Mouse (Mus musculus): Measurements from ENCODE around the gene Sh2d3c.

Gene Sh2d3c

GRCm38 (mm10) chr2:32720681-32721229 lies at the start of gene Sh2d3c:
Gene Sh2d3c (plus strand): TSS chr2:32721055.
- in situ Hi-C loops (cut with MboI), result no loop called here

- in situ Hi-C loops (cut with MboI), result no loop called here
Observed at GRCm38 (mm10) chr2:32671147-32671546, 49.7 kb upstream of the Sh2d3c start.

GRCm38 (mm10) chr2:32671907-32672595 lies 48.8 kb upstream of the Sh2d3c start:
- in situ Hi-C loops (cut with MboI), result no loop called here

GRCm38 (mm10) chr2:32673176-32673917 lies 47.5 kb upstream of the Sh2d3c start:
- in situ Hi-C loops (cut with MboI), result no loop called here

- in situ Hi-C loops (cut with MboI), result no loop called here
Observed at GRCm38 (mm10) chr2:32676821-32677220, 44.0 kb upstream of the Sh2d3c start.

- in situ Hi-C loops (cut with MboI), result no loop called here
Observed at GRCm38 (mm10) chr2:32677683-32678082, 43.2 kb upstream of the Sh2d3c start.

- in situ Hi-C loops (cut with MboI), result no loop called here
Observed at GRCm38 (mm10) chr2:32680051-32680451, 40.8 kb upstream of the Sh2d3c start.

- in situ Hi-C loops (cut with MboI), result no loop called here
Observed at GRCm38 (mm10) chr2:32680961-32681650, 39.7 kb upstream of the Sh2d3c start.

- in situ Hi-C loops (cut with MboI), result no loop called here
Observed at GRCm38 (mm10) chr2:32681754-32682153, 39.1 kb upstream of the Sh2d3c start.

GRCm38 (mm10) chr2:32682721-32683417 lies 38.0 kb upstream of the Sh2d3c start:
- in situ Hi-C loops (cut with MboI), result no loop called here

- in situ Hi-C loops (cut with MboI), result no loop called here
Observed at GRCm38 (mm10) chr2:32683701-32684100, 37.2 kb upstream of the Sh2d3c start.

- in situ Hi-C loops (cut with MboI), result loop anchor here (5.0 kb wide), 1 partner anchor 53 kb away; no protein-coding TSS in a partner anchor
Observed at GRCm38 (mm10) chr2:32684681-32685428, 36.0 kb upstream of the Sh2d3c start.

- in situ Hi-C loops (cut with MboI), result loop anchor here (5.0 kb wide), 1 partner anchor 54 kb away; no protein-coding TSS in a partner anchor
Observed at GRCm38 (mm10) chr2:32685807-32686206, 35.0 kb upstream of the Sh2d3c start.

GRCm38 (mm10) chr2:32686640-32687039 lies 34.2 kb upstream of the Sh2d3c start:
- in situ Hi-C loops (cut with MboI), result loop anchor here (5.0 kb wide), 1 partner anchor 54 kb away; no protein-coding TSS in a partner anchor

GRCm38 (mm10) chr2:32687562-32687961 lies 33.3 kb upstream of the Sh2d3c start:
- in situ Hi-C loops (cut with MboI), result loop anchor here (5.0 kb wide), 1 partner anchor 55 kb away; no protein-coding TSS in a partner anchor

GRCm38 (mm10) chr2:32689420-32689819 lies 31.4 kb upstream of the Sh2d3c start:
- in situ Hi-C loops (cut with MboI), result loop anchor here (5.0 kb wide), 1 partner anchor 57 kb away; no protein-coding TSS in a partner anchor

GRCm38 (mm10) chr2:32691041-32691440 lies 29.8 kb upstream of the Sh2d3c start:
- in situ Hi-C loops (cut with MboI), result no loop called here

- in situ Hi-C loops (cut with MboI), result no loop called here
Observed at GRCm38 (mm10) chr2:32692496-32692895, 28.4 kb upstream of the Sh2d3c start.

GRCm38 (mm10) chr2:32693282-32693681 lies 27.6 kb upstream of the Sh2d3c start:
- in situ Hi-C loops (cut with MboI), result no loop called here

- in situ Hi-C loops (cut with MboI), result no loop called here
Observed at GRCm38 (mm10) chr2:32693823-32694411, 26.9 kb upstream of the Sh2d3c start.
